Mouse (Mus musculus): ENCODE results near the gene Jazf1. TPM values are rescaled to one million over a fixed set of nuclear protein-coding genes. Genes with fewer than 3 reads are reported as not detected.

Jazf1 gene
- polyA plus RNA-seq, 1 experiment from 2014 or later: 11.5 TPM

- H3K27me3 ChIP-seq (replicated peaks): no peaks in the 10 kb centered on the region
- H3K4me2 ChIP-seq: no peak overlapping the region
- no peaks in the 10 kb centered on the region for H3K36me3 ChIP-seq
- H3K27ac ChIP-seq (ENCODE audit: poor library complexity, severe bottlenecking): no peak overlapping the region
- no peak overlapping the region for H3K4me3 ChIP-seq
- 71% methylated on average over 4 of the region's 4 CpGs for WGBS
- H3K4me1 ChIP-seq (replicated peaks): no peaks in the 10 kb centered on the region
- H3K9ac ChIP-seq: no peak overlapping the region
- no peaks in the 10 kb centered on the region for H3K9me3 ChIP-seq (replicated peaks)
- no peak for ATAC-seq (ENCODE audit: insufficient number of reproducible peaks, low FRiP score)
Observed at GRCm38 (mm10) chr6:52926947-52927346, 141.5 kb downstream of the Jazf1 start.

- Histone ChIP-seq H3K36me3 (no peaks in the 10 kb centered on the region), H3K4me3 (no peak overlapping the region), H3K27me3 (replicated peaks) (no peaks in the 10 kb centered on the region), H3K9ac (no peak overlapping the region), H3K9me3 (replicated peaks) (no peaks in the 10 kb centered on the region), H3K4me1 (replicated peaks) (no peaks in the 10 kb centered on the region), H3K4me2 (no peak overlapping the region), H3K27ac (ENCODE audit: poor library complexity, severe bottlenecking) (no peak overlapping the region)
- no peak for ATAC-seq (ENCODE audit: insufficient number of reproducible peaks, low FRiP score)
- 66% methylated on average over 9 of the region's 9 CpGs for WGBS
Observed at GRCm38 (mm10) chr6:52925458-52926042, 142.9 kb downstream of the Jazf1 start.

DNA sequence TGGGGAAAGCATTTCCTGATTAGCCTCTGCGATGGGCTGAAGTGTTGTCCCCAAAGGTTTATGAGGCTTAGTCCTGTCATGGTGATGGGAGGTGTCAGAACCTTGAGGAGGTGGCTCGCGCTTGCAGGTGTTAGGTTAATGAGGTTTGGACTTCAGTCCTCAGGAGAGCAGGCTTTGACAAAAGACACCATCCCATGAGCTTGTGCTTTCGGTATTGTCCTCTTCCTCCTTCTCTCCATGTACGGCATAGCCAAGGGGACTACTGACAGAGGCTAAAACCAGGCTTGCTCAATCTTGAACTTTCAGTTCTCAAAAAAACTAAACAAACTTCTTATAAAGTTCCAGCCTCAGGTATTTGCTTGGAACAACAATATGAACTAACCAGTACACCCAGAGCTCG is 147.2 kb downstream of the Jazf1 start:
- ATAC-seq (ENCODE audit: insufficient number of reproducible peaks, low FRiP score): no peak
- 83% methylated on average over 6 of the region's 6 CpGs for WGBS
- Histone ChIP-seq H3K4me2 (no peak overlapping the region), H3K9me3 (replicated peaks) (no peaks in the 10 kb centered on the region), H3K9ac (no peak overlapping the region), H3K27me3 (replicated peaks) (no peaks in the 10 kb centered on the region), H3K4me1 (replicated peaks) (no peaks in the 10 kb centered on the region), H3K27ac (ENCODE audit: poor library complexity, severe bottlenecking) (no peak overlapping the region), H3K36me3 (no peaks in the 10 kb centered on the region), H3K4me3 (no peak overlapping the region)

- no peaks in the 10 kb centered on the region for H3K9me3 ChIP-seq (replicated peaks)
- H3K9ac ChIP-seq: no peak overlapping the region
- no peak for ATAC-seq (ENCODE audit: insufficient number of reproducible peaks, low FRiP score)
- H3K4me3 ChIP-seq: no peak overlapping the region
- H3K36me3 ChIP-seq: no peaks in the 10 kb centered on the region
- no peak overlapping the region for H3K4me2 ChIP-seq
- no peak overlapping the region for H3K27ac ChIP-seq (ENCODE audit: poor library complexity, severe bottlenecking)
- H3K4me1 ChIP-seq (replicated peaks): no peaks in the 10 kb centered on the region
- 77% methylated on average over 6 of the region's 6 CpGs for WGBS
- no peaks in the 10 kb centered on the region for H3K27me3 ChIP-seq (replicated peaks)
Observed at GRCm38 (mm10) chr6:52920719-52921118, 147.7 kb downstream of the Jazf1 start.

- H3K9ac ChIP-seq: no peak overlapping the region
- H3K4me1 ChIP-seq (replicated peaks): peaks cover 12% of the 10 kb centered on the region
- H3K9me3 ChIP-seq (replicated peaks): no peaks in the 10 kb centered on the region
- H3K4me2 ChIP-seq: no peak overlapping the region
- WGBS: 74% methylated on average over 7 of the region's 7 CpGs
- H3K4me3 ChIP-seq: no peak overlapping the region
- H3K27ac ChIP-seq (ENCODE audit: poor library complexity, severe bottlenecking): no peak overlapping the region
- no peaks in the 10 kb centered on the region for H3K36me3 ChIP-seq
- H3K27me3 ChIP-seq (replicated peaks): no peaks in the 10 kb centered on the region
- ATAC-seq (ENCODE audit: insufficient number of reproducible peaks, low FRiP score): no peak
Observed at GRCm38 (mm10) chr6:52919442-52919841, 149.0 kb downstream of the Jazf1 start.

GRCm38 (mm10) chr6:52918980-52919379 is 149.5 kb downstream of the Jazf1 start:
- no peak overlapping the region for H3K4me3 ChIP-seq
- no peak overlapping the region for H3K9ac ChIP-seq
- H3K27ac ChIP-seq (ENCODE audit: poor library complexity, severe bottlenecking): no peak overlapping the region
- H3K4me1 ChIP-seq (replicated peaks): peaks cover 12% of the 10 kb centered on the region
- no peaks in the 10 kb centered on the region for H3K27me3 ChIP-seq (replicated peaks)
- H3K9me3 ChIP-seq (replicated peaks): no peaks in the 10 kb centered on the region
- no peak overlapping the region for H3K4me2 ChIP-seq
- no peak for ATAC-seq (ENCODE audit: insufficient number of reproducible peaks, low FRiP score)
- 0% methylated on average over 2 of the region's 2 CpGs for WGBS
- H3K36me3 ChIP-seq: no peaks in the 10 kb centered on the region

GRCm38 (mm10) chr6:52917471-52917870 is 151.0 kb downstream of the Jazf1 start:
- no peak overlapping the region for H3K4me3 ChIP-seq
- 95% methylated on average over 4 of the region's 4 CpGs for WGBS

GRCm38 (mm10) chr6:52916836-52917376 is 151.5 kb downstream of the Jazf1 start:
- Histone ChIP-seq H3K27me3 (replicated peaks) (no peaks in the 10 kb centered on the region), H3K36me3 (no peaks in the 10 kb centered on the region), H3K4me2 (no peak overlapping the region), H3K27ac (ENCODE audit: poor library complexity, severe bottlenecking) (no peak overlapping the region), H3K4me1 (replicated peaks) (peaks cover 14% of the 10 kb centered on the region), H3K9ac (no peak overlapping the region), H3K4me3 (no peak overlapping the region), H3K9me3 (replicated peaks) (no peaks in the 10 kb centered on the region)
- WGBS: 92% methylated on average over 3 of the region's 3 CpGs
- ATAC-seq (ENCODE audit: insufficient number of reproducible peaks, low FRiP score): no peak

More at GRCm38 (mm10) chr6:52917471-52917870, 151.0 kb downstream of the Jazf1 start:
- Histone ChIP-seq H3K4me2 (no peak overlapping the region), H3K36me3 (no peaks in the 10 kb centered on the region), H3K27me3 (replicated peaks) (no peaks in the 10 kb centered on the region), H3K27ac (ENCODE audit: poor library complexity, severe bottlenecking) (no peak overlapping the region), H3K9ac (no peak overlapping the region), H3K9me3 (replicated peaks) (no peaks in the 10 kb centered on the region), H3K4me1 (replicated peaks) (peaks cover 12% of the 10 kb centered on the region)
- ATAC-seq (ENCODE audit: insufficient number of reproducible peaks, low FRiP score): no peak

DNA sequence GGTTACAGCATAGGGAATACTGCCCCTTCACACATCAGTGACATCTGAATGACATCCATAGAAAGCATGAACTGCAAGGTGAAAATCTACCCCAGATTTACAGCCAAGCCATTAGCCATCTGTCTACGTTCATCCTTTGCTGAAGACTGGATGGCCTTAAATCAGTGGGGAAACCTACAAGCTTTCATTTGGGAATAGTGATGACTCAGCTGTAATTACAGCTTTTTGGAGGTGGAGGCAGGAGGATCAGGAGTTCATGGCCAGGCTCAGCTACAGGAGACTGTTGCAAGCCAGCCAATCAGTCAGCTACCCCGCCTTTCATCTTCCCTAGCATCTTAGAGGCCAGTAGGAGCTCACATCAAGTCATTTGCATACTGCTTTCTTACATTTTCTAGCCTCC is 153.5 kb downstream of the Jazf1 start:
- H3K9ac ChIP-seq: no peak overlapping the region
- no peaks in the 10 kb centered on the region for H3K36me3 ChIP-seq
- no peaks in the 10 kb centered on the region for H3K27me3 ChIP-seq (replicated peaks)
- ATAC-seq (ENCODE audit: insufficient number of reproducible peaks, low FRiP score): no peak
- no peaks in the 10 kb centered on the region for H3K9me3 ChIP-seq (replicated peaks)
- WGBS: 76% methylated on average over 2 of the region's 2 CpGs
- H3K4me1 ChIP-seq (replicated peaks): peaks cover 17% of the 10 kb centered on the region
- H3K4me3 ChIP-seq: no peak overlapping the region
- H3K27ac ChIP-seq (ENCODE audit: poor library complexity, severe bottlenecking): no peak overlapping the region
- H3K4me2 ChIP-seq: no peak overlapping the region

GRCm38 (mm10) chr6:52912143-52912918 is 156.1 kb downstream of the Jazf1 start:
- Histone ChIP-seq H3K27ac (ENCODE audit: poor library complexity, severe bottlenecking) (no peak overlapping the region), H3K36me3 (no peaks in the 10 kb centered on the region), H3K27me3 (replicated peaks) (no peaks in the 10 kb centered on the region), H3K9me3 (replicated peaks) (no peaks in the 10 kb centered on the region), H3K9ac (no peak overlapping the region), H3K4me1 (replicated peaks) (peaks cover 22% of the 10 kb centered on the region), H3K4me3 (no peak overlapping the region), H3K4me2 (no peak overlapping the region)
- WGBS: 75% methylated on average over 5 of the region's 5 CpGs
- ATAC-seq (ENCODE audit: insufficient number of reproducible peaks, low FRiP score): no peak

- ATAC-seq (ENCODE audit: insufficient number of reproducible peaks, low FRiP score): no peak
- no peak overlapping the region for H3K9ac ChIP-seq
- no peak overlapping the region for H3K4me2 ChIP-seq
- 54% methylated on average over 5 of the region's 5 CpGs for WGBS
- no peaks in the 10 kb centered on the region for H3K9me3 ChIP-seq (replicated peaks)
- H3K27ac ChIP-seq (ENCODE audit: poor library complexity, severe bottlenecking): no peak overlapping the region
- H3K4me1 ChIP-seq (replicated peaks): peaks cover 32% of the 10 kb centered on the region
- H3K36me3 ChIP-seq: no peaks in the 10 kb centered on the region
- H3K4me3 ChIP-seq: no peak overlapping the region
- H3K27me3 ChIP-seq (replicated peaks): no peaks in the 10 kb centered on the region
Observed at GRCm38 (mm10) chr6:52906801-52907200, 161.6 kb downstream of the Jazf1 start.

Measured in heart, embryonic 12.5 days (tissue).